Mouse (Mus musculus): ENCODE measurements around the gene Gm7929.
"Not testable (repeated sequence)": the region's sequence is repeated elsewhere in the genome, so short reads cannot be mapped to it uniquely, and the experiment has no call there.

Gm7929 gene

GRCm38 (mm10) chr14:41750514-41750913 is at the start of gene Gm7929:
Gene Gm7929, minus strand, starts transcription at chr14:41750614.
- not testable (repeated sequence) for DNase-seq

- not testable (repeated sequence) for DNase-seq
Observed at GRCm38 (mm10) chr14:41772341-41772740, 21.9 kb upstream of the Gm7929 start, which contains the start of gene Gm47189. Gene Gm47189, minus strand, starts transcription at chr14:41772441.

GRCm38 (mm10) chr14:41755931-41756330 is 5.5 kb upstream of the Gm7929 start:
- DNase-seq, result not testable (repeated sequence)

GRCm38 (mm10) chr14:41723437-41723836 is 27.0 kb downstream of the Gm7929 start:
- DNase-seq, result not testable (repeated sequence)

GRCm38 (mm10) chr14:41717180-41717579 is 33.2 kb downstream of the Gm7929 start:
- not testable (repeated sequence) for DNase-seq

GRCm38 (mm10) chr14:41701785-41702184 is 48.6 kb downstream of the Gm7929 start, which contains the start of gene Gm8068:
Gene Gm8068, minus strand, starts transcription at chr14:41701885.
- DNase-seq, result not testable (repeated sequence)

Data from thymus, postnatal 14 days (tissue).